Mouse (Mus musculus) lung, adult 2 months (tissue): ENCODE measurements at regions not wholly inside any gene's neighbourhood (a gene's known extent, or its start where the extent isn't known, plus 50 kb on each side); places are given as distances from the start of the nearest gene placed in this dataset.

Experiments used
- CTCF ChIP-seq: fragments of 200-500 bp; IDR thresholded peaks from 2 replicates; pipeline ENCODE4 v1.5.1; 2011; ENCODE audit warnings: mild to moderate bottlenecking, low read length, control low read depth; ENCODE audit not compliant: insufficient read depth
- POLR2A ChIP-seq: fragments of 200-500 bp; IDR thresholded peaks from 2 replicates; pipeline ENCODE4 v1.6.1; 2011; ENCODE audit warnings: low read depth, mild to moderate bottlenecking, control low read depth, low read length, borderline replicate concordance; ENCODE audit errors: extremely low read depth

GRCm38 (mm10) chr10:17552277-17552676 is 170.7 kb upstream of the Cited2 start:
- TF ChIP-seq CTCF (no peak), POLR2A (no peak)
